Mouse (Mus musculus) stomach, postnatal 0 days (tissue): ENCODE results near the gene Jam3.

ENCODE experiments used
- CTCF ChIP-seq: IDR thresholded peaks from 2 replicates; pipeline ENCODE4 v1.5.1; 2016; ENCODE audit warnings: antibody characterized with exemption, low read depth, mild to moderate bottlenecking, moderate library complexity
- EP300 ChIP-seq: optimal IDR thresholded peaks from 2 replicates; pipeline ENCODE3; 2016; ENCODE audit warnings: antibody characterized with exemption

GRCm38 (mm10) chr9:27188677-27189241 is 33.5 kb upstream of the Jam3 start:
- TF ChIP-seq CTCF (no peak), EP300 (no peak)
